Mouse (Mus musculus) neural tube, embryonic 11.5 days (tissue): ENCODE measurements around the gene Serpinb6a. TPM values are rescaled to one million over a fixed set of nuclear protein-coding genes. Genes with fewer than 3 reads are reported as not detected.

Experiments used
- ATAC-seq: fragments of 200-750 bp; cut with Nextera tagmentation; 2 replicates; pipeline ENCODE4 v1.8.0; 2017; ENCODE audit warnings: moderate number of reproducible peaks, mild to moderate bottlenecking, moderate TSS enrichment, moderate library complexity; ENCODE audit not compliant: insufficient read depth, low FRiP score, low TSS enrichment
- DNase-seq: peaks from one replicate; pipeline ENCODE4 v3.0.0-alpha.2; 2015; ENCODE audit warnings: low spot score
- H3K27ac ChIP-seq: fragments of 300-500 bp; sonication (generic); 2 replicates; pipeline ENCODE4 v1.5.1; 2014; ENCODE audit warnings: low read depth, mild to moderate bottlenecking, low read length
- H3K27me3 ChIP-seq: fragments of 300-500 bp; sonication (generic); 2 replicates; pipeline ENCODE4 v1.6.1; 2014; ENCODE audit warnings: mild to moderate bottlenecking, low read length, mixed read lengths; ENCODE audit not compliant: control insufficient read depth, insufficient read depth
- H3K36me3 ChIP-seq: fragments of 300-500 bp; sonication (generic); 2 replicates; pipeline ENCODE4 v1.6.1; 2014; ENCODE audit warnings: mild to moderate bottlenecking, low read length, moderate library complexity, mixed read lengths; ENCODE audit not compliant: control insufficient read depth, insufficient read depth
- H3K4me1 ChIP-seq: fragments of 300-500 bp; sonication (generic); 2 replicates; pipeline ENCODE4 v1.6.1; 2014; ENCODE audit warnings: low read length, mixed read lengths; ENCODE audit not compliant: control insufficient read depth, insufficient read depth
- H3K4me2 ChIP-seq: fragments of 300-500 bp; sonication (generic); 2 replicates; pipeline ENCODE4 v1.6.1; 2014; ENCODE audit warnings: low read depth, mild to moderate bottlenecking, moderate library complexity
- H3K4me3 ChIP-seq: fragments of 300-500 bp; sonication (generic); 2 replicates; pipeline ENCODE4 v1.5.1; 2014; ENCODE audit warnings: low read depth, low read length
- H3K9ac ChIP-seq: fragments of 300-500 bp; sonication (generic); 2 replicates; pipeline ENCODE4 v1.6.1; 2014; ENCODE audit warnings: mild to moderate bottlenecking, low read length
- H3K9me3 ChIP-seq: fragments of 300-500 bp; sonication (generic); 2 replicates; pipeline ENCODE4 v1.6.1; 2016; ENCODE audit warnings: low read length; ENCODE audit not compliant: control insufficient read depth
- WGBS: fragments of 180-500 bp; shearing (Covaris S2); extraction: QIAGEN DNeasy Blood & Tissue Kit; methylation state at CpG from one replicate; pipeline ENCODE4 v1.1.7; 2014; 5-methylcytosine and 5-hydroxymethylcytosine counted together
- polyA plus RNA-seq: library from polyadenylated mRNA; unstranded; fragments of >200 nt; fragmentation: Nextera tagmentation; extraction: Ambion mirVana; gene quantifications from 2 replicates; pipeline ENCODE4 v1.2.1, GENCODE M21; 2014

Gene Serpinb6a
- polyA plus RNA-seq, 1 experiment from 2014 or later, result 29.7 TPM

GRCm38 (mm10) chr13:33905176-33905954 is 97.2 kb downstream of the Serpinb6a start, which contains the start of gene Serpinb6c:
TSS of gene Serpinb6c (minus strand) at chr13:33905708.
- no peaks in the 10 kb centered on the region for H3K4me1 ChIP-seq
- ATAC-seq, result no peak
- no peak within 1 kb of the TSS for H3K4me3 ChIP-seq
- no peaks in the 10 kb centered on the region for H3K27me3 ChIP-seq
- no peak for DNase-seq
- no peaks in the 10 kb centered on the region for H3K36me3 ChIP-seq
- no peak within 1 kb of the TSS for H3K9ac ChIP-seq
- H3K9me3 ChIP-seq, result no peaks in the 10 kb centered on the region
- no peak within 1 kb of the TSS for H3K4me2 ChIP-seq
- H3K27ac ChIP-seq, result no peak within 1 kb of the TSS
- 79% methylated on average over 18 of the region's 18 CpGs for WGBS

GRCm38 (mm10) chr13:33903290-33903689 is 99.3 kb downstream of the Serpinb6a start:
- Histone ChIP-seq H3K27me3 (no peaks in the 10 kb centered on the region), H3K4me2 (no peak overlapping the region), H3K9ac (no peak overlapping the region), H3K4me1 (no peaks in the 10 kb centered on the region), H3K27ac (no peak overlapping the region), H3K4me3 (no peak overlapping the region), H3K36me3 (no peaks in the 10 kb centered on the region), H3K9me3 (no peaks in the 10 kb centered on the region)
- whole genome bisulfite sequencing, result 88% methylated on average over 2 of the region's 2 CpGs
- DNase-seq (no peak), ATAC-seq (no peak)

- no peaks in the 10 kb centered on the region for H3K36me3 ChIP-seq
- no peak overlapping the region for H3K27ac ChIP-seq
- no peak for ATAC-seq
- H3K9ac ChIP-seq, result no peak overlapping the region
- H3K4me3 ChIP-seq, result no peak overlapping the region
- 46% methylated on average over 2 of the region's 2 CpGs for WGBS
- no peaks in the 10 kb centered on the region for H3K27me3 ChIP-seq
- H3K4me1 ChIP-seq, result no peaks in the 10 kb centered on the region
- no peaks in the 10 kb centered on the region for H3K9me3 ChIP-seq
- no peak overlapping the region for H3K4me2 ChIP-seq
- peak; percentile 50 for DNase-seq
Measured at GRCm38 (mm10) chr13:33894207-33894606, 108.4 kb downstream of the Serpinb6a start.

Other genes starting within 250 kb of the Serpinb6a start
- gene Serpinb6e, start 159.4 kb downstream of the Serpinb6a start, polyA plus RNA-seq, result not detected in 2 replicates
- 0.42 TPM in 1 of 2 replicates, not detected in the other for gene Serpinb6c, start 97.1 kb downstream of the Serpinb6a start, polyA plus RNA-seq
- gene Nqo2, start 38.1 kb downstream of the Serpinb6a start, polyA plus RNA-seq, result 21.9 and 22.8 TPM in 2 replicates
- 8.2 and 9.0 TPM in 2 replicates for gene Ripk1, start 431 bp downstream of the Serpinb6a start, polyA plus RNA-seq
- 26.5 and 30.0 TPM in 2 replicates for gene Bphl, start 34.8 kb upstream of the Serpinb6a start, polyA plus RNA-seq
- 454 and 539 TPM in 2 replicates for gene Tubb2a, start 75.2 kb upstream of the Serpinb6a start, polyA plus RNA-seq
- gene Tubb2b, start 127.7 kb upstream of the Serpinb6a start, polyA plus RNA-seq, result 322 and 344 TPM in 2 replicates
- 92.4 and 92.6 TPM in 2 replicates for gene Psmg4, start 160.2 kb upstream of the Serpinb6a start, polyA plus RNA-seq